Mouse (Mus musculus) midbrain, embryonic 16.5 days (tissue): ENCODE measurements around the gene Steap3. TPM values are rescaled to one million over a fixed set of nuclear protein-coding genes. Genes with fewer than 3 reads are reported as not detected.

Experiments
- ATAC-seq: fragments of 200-750 bp; cut with Nextera tagmentation; 2 replicates; pipeline ENCODE4 v1.8.0; 2017; ENCODE audit warnings: moderate TSS enrichment
- H3K27ac ChIP-seq: fragments of 300-500 bp; sonication (generic); 2 replicates; pipeline ENCODE4 v1.5.1; 2014; ENCODE audit warnings: mild to moderate bottlenecking, low read length, mixed read lengths
- H3K27me3 ChIP-seq: fragments of 300-500 bp; sonication (generic); 2 replicates; pipeline ENCODE4 v1.6.1; 2014; ENCODE audit warnings: low read depth, low read length, mixed read lengths; ENCODE audit not compliant: control insufficient read depth, insufficient read depth
- H3K36me3 ChIP-seq: fragments of 300-500 bp; sonication (generic); 2 replicates; pipeline ENCODE4 v1.6.1; 2014; ENCODE audit warnings: mild to moderate bottlenecking, low read length, moderate library complexity, mixed read lengths; ENCODE audit not compliant: control insufficient read depth, insufficient read depth
- H3K4me1 ChIP-seq: fragments of 300-500 bp; sonication (generic); 2 replicates; pipeline ENCODE4 v1.6.1; 2014; ENCODE audit warnings: mild to moderate bottlenecking, low read length, mixed read lengths; ENCODE audit not compliant: control insufficient read depth, insufficient read depth
- H3K4me2 ChIP-seq: fragments of 300-500 bp; sonication (generic); 2 replicates; pipeline ENCODE4 v1.6.1; 2014; ENCODE audit warnings: mild to moderate bottlenecking, low read length, mixed read lengths
- H3K4me3 ChIP-seq: fragments of 300-500 bp; sonication (generic); 2 replicates; pipeline ENCODE4 v1.5.1; 2014; ENCODE audit warnings: low read depth, mild to moderate bottlenecking, low read length, moderate library complexity, mixed read lengths
- H3K9ac ChIP-seq: fragments of 300-500 bp; sonication (generic); 2 replicates; pipeline ENCODE4 v1.6.1; 2014; ENCODE audit warnings: low read depth, low read length, mixed read lengths
- H3K9me3 ChIP-seq: fragments of 300-500 bp; sonication (generic); replicated peaks from 2 replicates; pipeline ENCODE4 v1.6.1; 2014; ENCODE audit warnings: mild to moderate bottlenecking, low read length, mixed read lengths; ENCODE audit not compliant: control insufficient read depth, poor library complexity, severe bottlenecking
- WGBS: fragments of 180-500 bp; shearing (Covaris S2); extraction: QIAGEN DNeasy Blood & Tissue Kit; methylation state at CpG from one replicate; pipeline ENCODE4 v1.1.7; 2014; 5-methylcytosine and 5-hydroxymethylcytosine counted together
- polyA plus RNA-seq: library from polyadenylated mRNA; unstranded; fragments of >200 nt; fragmentation: Nextera tagmentation; extraction: Ambion mirVana; gene quantifications from 2 replicates; pipeline ENCODE4 v1.2.1, GENCODE M21; 2015

The Steap3 gene
- polyA plus RNA-seq, 1 experiment from 2014 or later, result 3.7 TPM

DNA sequence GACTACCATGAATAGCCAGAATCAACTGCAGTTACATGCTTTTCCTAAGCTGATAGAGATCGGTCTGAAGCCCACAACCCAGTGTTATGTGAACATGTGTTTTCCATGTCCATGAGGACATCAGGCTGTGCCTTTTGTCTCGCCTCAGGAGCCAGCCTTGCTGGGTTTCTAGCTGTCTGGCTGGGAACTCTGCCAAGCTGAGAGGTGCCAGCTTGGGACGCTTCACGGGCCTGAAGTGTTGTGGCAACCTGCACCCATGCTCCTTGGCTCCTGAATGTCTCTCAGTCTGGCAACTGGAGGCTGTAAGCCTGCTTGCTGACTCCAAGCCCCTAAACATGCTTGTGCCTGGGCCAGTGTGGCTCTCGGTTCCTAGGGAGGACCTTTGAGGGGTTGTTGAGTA lies 130.0 kb downstream of the Steap3 start:
- no peak for ATAC-seq
- WGBS, result 64% methylated on average over 5 of the region's 5 CpGs

More for the DNA sequence above, 130.0 kb downstream of the Steap3 start:
- Histone ChIP-seq H3K27me3 (no peaks in the 10 kb centered on the region), H3K4me1 (no peaks in the 10 kb centered on the region), H3K36me3 (no peaks in the 10 kb centered on the region), H3K4me3 (no peak overlapping the region), H3K9ac (no peak overlapping the region), H3K27ac (no peak overlapping the region), H3K9me3 (no peaks in the 10 kb centered on the region), H3K4me2 (no peak overlapping the region)

Other genes with a start within 250 kb of the Steap3 start
- 4.9 and 5.1 TPM in 2 replicates for gene Tmem37, start 198.6 kb downstream of the Steap3 start, polyA plus RNA-seq
- gene Dbi, start 151.6 kb downstream of the Steap3 start, polyA plus RNA-seq, result 901 and 1,233 TPM in 2 replicates
- gene 3110009E18Rik, start 151.5 kb downstream of the Steap3 start, polyA plus RNA-seq, result 13.0 and 13.7 TPM in 2 replicates
- 14.0 and 17.6 TPM in 2 replicates for gene C1ql2, start 67.9 kb upstream of the Steap3 start, polyA plus RNA-seq
- 0.15 TPM in 1 of 2 replicates, not detected in the other for gene Marco, start 232.3 kb upstream of the Steap3 start, polyA plus RNA-seq